Comparison of ENCODE assay signal across 12 mouse cellular contexts in genomic region chrX:135209773-135210435, GRCm38 (mm10). TPM values are rescaled to one million over a fixed set of nuclear protein-coding genes. Genes with fewer than 3 reads are reported as not detected.
DNase-seq lines count a peak whose midpoint lies in the region; ATAC-seq and TF ChIP-seq lines count a peak whose summit lies in the region.
"Not testable (repeated sequence)": the region's sequence is repeated elsewhere in the genome, so short reads cannot be mapped to it uniquely, and the experiment has no call there.
"Had no signal": no experiment of that assay in that cellular context is flagged by ENCODE, and none has a peak within 500 bp of the region (broad histone marks: within the 10 kb centered on the region; RNA-seq: fewer than 3 reads in every experiment).

No protein-coding gene starts in this region.

- peak overlapping the region; percentile 51 for H3K9ac ChIP-seq in forebrain, embryonic 15.5 days (replicated peaks)
- not testable (repeated sequence) for H3K9ac ChIP-seq in heart, postnatal 0 days (replicated peaks; ENCODE audit: low read depth, low read length); kidney, embryonic 15.5 days
- peak overlapping the region; percentile 39; the same call in 1 of the 2 replicates for H3K9ac ChIP-seq in midbrain, embryonic 12.5 days (replicated peaks)

- TF ChIP-seq EP300 in heart, postnatal 0 days (IDR thresholded peaks at IDR 0.05; ENCODE audit: low read depth) = not testable (repeated sequence)

- 26% methylated on average over 20 of the region's 21 CpGs for WGBS in forebrain, embryonic 15.5 days
- 19% methylated on average over 20 of the region's 21 CpGs for WGBS in heart, postnatal 0 days
- WGBS in kidney, embryonic 15.5 days = 23% methylated on average over 20 of the region's 21 CpGs
- 17% methylated on average over 21 of the region's 21 CpGs for WGBS in limb, embryonic 10.5 days
- 34% methylated on average over 21 of the region's 21 CpGs for WGBS in midbrain, embryonic 12.5 days

- peak overlapping the region; percentile 54 for H3K4me2 ChIP-seq in forebrain, embryonic 15.5 days (replicated peaks)
- peak overlapping the region; percentile 47 for H3K4me2 ChIP-seq in heart, postnatal 0 days (ENCODE audit: low read depth, low read length)
- peak overlapping the region; percentile 58 for H3K4me2 ChIP-seq in kidney, embryonic 15.5 days
- peak overlapping the region; percentile 61 for H3K4me2 ChIP-seq in midbrain, embryonic 12.5 days (replicated peaks)

- H3K27ac ChIP-seq in forebrain, embryonic 15.5 days (replicated peaks); heart, postnatal 0 days (ENCODE audit: low read depth); kidney, embryonic 15.5 days; limb, embryonic 10.5 days; midbrain, embryonic 12.5 days (replicated peaks): not testable (repeated sequence)

- not testable (repeated sequence) for H3K4me1 ChIP-seq in forebrain, embryonic 15.5 days; heart, postnatal 0 days (ENCODE audit: control insufficient read depth, insufficient read depth); kidney, embryonic 15.5 days; limb, embryonic 10.5 days; midbrain, embryonic 12.5 days

- H3K36me3 ChIP-seq in forebrain, embryonic 15.5 days; heart, postnatal 0 days (replicated peaks; ENCODE audit: control insufficient read depth, insufficient read depth, low read length); kidney, embryonic 15.5 days; limb, embryonic 10.5 days; midbrain, embryonic 12.5 days: not testable (repeated sequence)

- ATAC-seq in forebrain, embryonic 15.5 days (replicated peaks) = peak; percentile 81
- ATAC-seq in heart, postnatal 0 days (ENCODE audit: insufficient read depth, low read depth); kidney, embryonic 15.5 days (replicated peaks; ENCODE audit: low FRiP score): not testable (repeated sequence)
- ATAC-seq in midbrain, embryonic 12.5 days (ENCODE audit: low FRiP score, low read depth) = peak; percentile 78

- H3K9me3 ChIP-seq in forebrain, embryonic 15.5 days; heart, postnatal 0 days (replicated peaks; ENCODE audit: control insufficient read depth, low read length); kidney, embryonic 15.5 days (replicated peaks); limb, embryonic 10.5 days (replicated peaks); midbrain, embryonic 12.5 days: not testable (repeated sequence)

- peak overlapping the region; percentile 45 for H3K4me3 ChIP-seq in forebrain, embryonic 15.5 days
- H3K4me3 ChIP-seq in heart, postnatal 0 days (ENCODE audit: low read depth, low read length) = peak overlapping the region; percentile 28
- peak overlapping the region; percentile 27 for H3K4me3 ChIP-seq in kidney, embryonic 15.5 days (replicated peaks)
- peak overlapping the region; percentile 43 for H3K4me3 ChIP-seq in limb, embryonic 10.5 days
- H3K4me3 ChIP-seq in midbrain, embryonic 12.5 days = peak overlapping the region; percentile 44

- H3K27me3 ChIP-seq in forebrain, embryonic 15.5 days; heart, postnatal 0 days (ENCODE audit: control insufficient read depth, insufficient read depth, low read length): not testable (repeated sequence)
- H3K27me3 ChIP-seq in kidney, embryonic 15.5 days = peaks cover 23% of the 10 kb centered on the region
- H3K27me3 ChIP-seq in limb, embryonic 10.5 days (ENCODE audit: low read depth, poor library complexity, severe bottlenecking) = peaks cover 63% of the 10 kb centered on the region
- peaks cover 10% of the 10 kb centered on the region; the same call in 1 of the 2 replicates for H3K27me3 ChIP-seq in midbrain, embryonic 12.5 days

- not testable (repeated sequence) for TF ChIP-seq CTCF in heart, postnatal 0 days (IDR thresholded peaks at IDR 0.05; ENCODE audit: low read depth)

- DNase-seq in ZHBTc4 (ENCODE audit: low read depth, low spot score) = peak; percentile 1
- peak; percentile 1 for DNase-seq in embryo, embryonic 10.5 days (ENCODE audit: low spot score)
- not testable (repeated sequence) for DNase-seq in heart, postnatal 0 days (ENCODE audit: low spot score)
- peak; percentile 27 for DNase-seq in limb, embryonic 10.5 days (ENCODE audit: low spot score)
- peak; percentile 5 to 7 for DNase-seq in right cerebral cortex, adult 2 months (ENCODE audit: low spot score in 2 of 2)

RNA-seq across cellular contexts. Expression of gene Tceal6, which starts 0.6 kb away (rescaled TPM):
- polyA plus RNA-seq in forebrain, embryonic 15.5 days (2015; fragmentation: Nextera tagmentation; extraction: Ambion mirVana) = 22.1 and 22.2 TPM in 2 replicates
- not detected in 2 replicates for total RNA-seq in heart, postnatal 0 days (2014; rRNA removed; ENCODE audit: low replicate concordance)
- polyA plus RNA-seq in heart, postnatal 0 days (2015; fragmentation: Nextera tagmentation; extraction: Ambion mirVana) = 0.25 and 0.33 TPM in 2 replicates
- polyA plus RNA-seq in kidney, embryonic 15.5 days (2015; fragmentation: Nextera tagmentation; extraction: Ambion mirVana) = 0.74 and 0.80 TPM in 2 replicates
- polyA plus RNA-seq in limb, embryonic 10.5 days (2016; fragmentation: Nextera tagmentation; extraction: Ambion mirVana) = 0.18 and 0.68 TPM in 2 replicates
- polyA plus RNA-seq in midbrain, embryonic 12.5 days (2016; fragmentation: Nextera tagmentation; extraction: Ambion mirVana) = 7.3 and 8.4 TPM in 2 replicates
- polyA plus RNA-seq: Patski had no signal

RNA-seq across cellular contexts. Expression of gene Gm15023, which starts 32.5 kb away (rescaled TPM):
- polyA plus RNA-seq in forebrain, embryonic 15.5 days (2015; fragmentation: Nextera tagmentation; extraction: Ambion mirVana) = not detected in 2 replicates
- total RNA-seq in heart, postnatal 0 days (2014; rRNA removed; ENCODE audit: low replicate concordance) = not detected in 2 replicates
- polyA plus RNA-seq in heart, postnatal 0 days (2015; fragmentation: Nextera tagmentation; extraction: Ambion mirVana) = not detected in 2 replicates
- not detected in 2 replicates for polyA plus RNA-seq in kidney, embryonic 15.5 days (2015; fragmentation: Nextera tagmentation; extraction: Ambion mirVana)
- not detected in 2 replicates for polyA plus RNA-seq in limb, embryonic 10.5 days (2016; fragmentation: Nextera tagmentation; extraction: Ambion mirVana)
- polyA plus RNA-seq in midbrain, embryonic 12.5 days (2016; fragmentation: Nextera tagmentation; extraction: Ambion mirVana) = not detected in 2 replicates
- total RNA-seq: adrenal gland, postnatal 10 days; heart, adult 8-10 months had no signal
- polyA plus RNA-seq: myocyte, Patski had no signal
